Mouse (Mus musculus) adrenal gland, postnatal 25 days (tissue): ENCODE results near the gene Cgref1. TPM values are rescaled to one million over a fixed set of nuclear protein-coding genes. Genes with fewer than 3 reads are reported as not detected.

ENCODE experiments used
- DNase-seq: peaks from one replicate; pipeline ENCODE4 v3.0.0; 2021; ENCODE audit warnings: mixed read lengths
- total RNA-seq: library from RNA; stranded (reverse); gene quantifications from 2 replicates; pipeline ENCODE4 v1.2.3, GENCODE M21; 2021

Gene Cgref1
- total RNA-seq, 1 experiment from 2014 or later: 1.0 TPM

GRCm38 (mm10) chr5:30949654-30950326 lies 4.4 kb upstream of the Cgref1 start:
- peak; percentile 94 for DNase-seq

DNA sequence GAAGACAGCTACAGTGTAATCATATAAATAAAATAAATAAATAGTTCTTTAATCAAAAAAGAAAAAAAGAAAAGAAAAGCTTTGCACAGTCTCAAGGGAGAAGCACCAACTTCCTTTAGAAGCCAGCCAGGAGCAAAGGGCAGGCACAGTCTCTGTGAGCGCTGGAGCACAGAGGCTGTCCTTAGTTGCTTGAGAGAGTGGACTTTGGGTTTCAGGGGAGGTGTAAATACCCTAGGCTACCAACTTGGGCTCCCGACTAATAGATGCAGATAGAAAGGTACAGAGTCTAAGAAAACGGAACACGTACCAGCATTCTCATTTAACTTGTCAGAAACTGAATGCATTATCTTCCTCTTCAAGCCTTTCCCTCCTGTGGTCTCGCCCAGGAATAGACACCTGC lies 3.2 kb upstream of the Cgref1 start:
- DNase-seq: no peak

GRCm38 (mm10) chr5:30944344-30944743 lies 1.0 kb downstream of the Cgref1 start:
- no peak for DNase-seq

GRCm38 (mm10) chr5:30943004-30943403 lies 2.4 kb downstream of the Cgref1 start:
- no peak for DNase-seq

DNA sequence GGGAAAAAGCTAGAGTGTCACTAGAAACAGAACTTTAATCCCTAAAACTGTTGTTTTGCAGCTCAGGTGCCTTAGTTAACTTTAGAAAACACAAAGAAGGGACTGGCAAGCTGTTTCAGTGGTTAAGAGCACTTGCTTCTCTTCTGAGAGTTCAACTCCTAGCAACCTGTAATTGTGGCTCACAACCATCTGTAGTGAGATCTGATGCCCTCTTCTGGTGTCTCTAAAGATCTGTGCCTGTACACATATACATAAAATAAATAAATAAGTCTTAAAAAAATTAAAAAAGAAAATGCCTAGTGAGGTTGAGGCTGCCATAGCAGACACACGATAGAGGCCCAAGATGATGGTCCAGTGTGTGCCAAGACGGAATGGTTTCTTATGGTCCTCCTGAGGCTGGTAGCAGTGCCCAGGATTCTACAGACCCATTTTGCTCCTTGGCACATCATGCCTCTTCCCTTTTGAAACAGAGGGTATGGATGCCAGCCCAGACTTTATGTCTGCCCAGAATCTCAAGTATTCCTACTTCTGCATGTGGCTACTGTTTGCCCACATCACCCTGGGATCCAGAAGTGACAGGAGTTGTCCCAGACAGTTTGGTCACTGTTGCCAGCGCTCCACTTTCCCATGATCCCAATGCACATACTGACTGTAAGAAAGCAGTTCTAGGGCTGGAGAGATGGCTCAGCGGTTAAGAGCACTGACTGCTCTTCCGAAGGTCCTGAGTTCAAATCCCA lies 10.5 kb downstream of the Cgref1 start:
- DNase-seq: no peak

DNA sequence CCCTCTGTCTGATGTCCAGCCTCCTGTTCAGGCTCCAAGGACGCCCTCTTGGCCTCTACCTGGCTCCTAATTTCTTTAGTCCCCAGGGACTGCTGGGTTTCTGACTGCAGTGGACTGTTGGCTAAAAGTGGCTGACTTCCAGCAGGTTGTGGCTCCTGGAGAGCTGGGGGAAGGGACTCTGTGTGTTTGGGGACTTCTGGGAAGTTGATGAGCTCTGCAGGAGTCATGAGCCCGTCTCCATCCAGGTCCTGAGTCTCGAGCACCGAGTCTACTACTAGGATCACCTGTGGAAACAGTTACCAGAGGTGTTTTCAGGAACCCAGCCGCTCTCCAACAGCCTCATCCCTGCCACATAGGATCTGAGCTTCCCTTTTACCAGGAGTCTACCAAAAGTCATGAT lies 11.7 kb downstream of the Cgref1 start:
- no peak for DNase-seq

DNA sequence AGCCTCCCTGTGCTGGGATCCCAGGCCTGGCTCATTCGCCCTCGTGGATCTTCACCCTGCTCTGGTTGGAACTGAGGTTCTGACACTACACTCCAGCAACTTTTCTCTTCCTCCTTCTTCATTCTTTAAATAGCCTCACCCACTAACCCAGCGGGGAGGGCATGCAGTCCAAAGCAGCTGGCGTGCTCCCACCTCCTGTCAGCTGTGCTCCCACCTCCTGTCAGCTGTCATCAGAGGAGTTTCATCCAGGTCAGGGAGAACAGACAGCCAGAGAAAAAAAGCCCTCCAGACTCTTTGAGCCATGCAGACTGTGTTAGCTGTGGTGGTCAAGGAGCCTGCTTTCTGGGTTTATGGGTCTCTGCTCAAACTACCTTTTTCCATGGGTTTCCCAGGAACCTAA lies 14.0 kb downstream of the Cgref1 start:
- no peak for DNase-seq

- no peak for DNase-seq
Measured at GRCm38 (mm10) chr5:30930846-30931245, 14.5 kb downstream of the Cgref1 start.

DNA sequence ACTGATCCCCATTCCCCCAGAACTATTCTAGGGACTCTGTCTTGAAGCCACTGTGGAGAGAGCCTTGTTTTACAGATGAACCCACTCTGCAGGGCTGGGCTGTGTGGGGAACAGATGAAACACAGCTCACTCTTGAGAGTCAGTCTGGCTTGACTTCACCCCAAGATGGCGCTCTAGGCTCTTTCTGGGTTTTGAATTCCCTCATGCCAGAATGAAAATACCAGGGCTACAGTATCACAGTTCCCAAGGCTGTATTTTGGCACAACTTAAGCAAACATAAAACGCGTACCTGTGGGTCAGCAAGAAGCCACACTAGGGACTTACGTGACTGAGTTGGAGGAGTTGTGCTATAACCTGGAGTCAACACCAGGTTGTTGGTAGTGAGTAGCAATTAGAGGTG lies 15.3 kb downstream of the Cgref1 start:
- DNase-seq: peak; percentile 73

DNA sequence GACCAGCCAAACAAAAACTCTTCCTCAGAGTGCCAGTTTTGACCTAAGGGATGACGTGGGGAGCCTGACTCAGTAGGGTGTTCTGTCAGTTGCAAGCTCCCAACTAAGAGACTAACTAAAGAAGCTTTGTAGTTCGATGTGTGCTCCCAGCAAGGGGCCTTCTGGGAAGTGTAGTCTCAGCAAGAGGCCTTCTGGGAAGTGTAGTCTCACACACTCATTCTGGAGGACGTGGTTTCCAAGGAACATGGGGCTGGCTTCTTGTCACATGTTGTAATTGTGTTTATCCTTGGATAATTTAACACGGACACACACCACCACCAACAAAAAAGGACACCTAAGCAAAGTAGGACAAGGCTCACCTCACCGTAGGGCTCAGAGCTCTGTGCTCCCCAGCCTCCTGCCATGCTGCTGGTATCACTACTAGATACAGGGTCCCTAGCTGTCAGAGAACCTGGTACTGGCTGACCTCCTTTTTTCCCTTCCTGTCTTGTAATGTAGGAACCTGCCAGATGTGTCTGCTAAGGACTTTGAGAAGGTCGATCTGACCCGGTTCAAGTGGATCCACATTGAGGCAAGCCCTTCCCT lies 17.4 kb downstream of the Cgref1 start:
- no peak for DNase-seq

DNA sequence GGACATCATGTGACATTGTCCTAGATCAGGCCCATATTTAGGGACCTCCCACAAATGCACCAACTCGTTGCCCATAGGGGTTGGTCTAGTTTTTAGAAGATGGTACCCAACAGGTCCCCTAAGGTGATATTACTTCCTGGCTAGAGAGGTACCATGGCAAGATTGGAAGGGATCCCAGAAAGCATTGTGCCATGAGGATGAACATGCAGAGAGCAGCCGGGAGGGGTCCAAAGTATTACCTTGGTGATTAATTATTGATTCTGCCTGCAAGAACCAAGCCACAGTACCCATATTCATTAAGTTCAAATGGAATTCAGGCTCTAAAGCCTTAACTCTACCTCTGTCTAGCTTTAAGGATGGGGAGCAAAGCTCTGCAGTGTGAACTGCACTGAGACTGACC lies 19.3 kb downstream of the Cgref1 start:
- DNase-seq: no peak

DNA sequence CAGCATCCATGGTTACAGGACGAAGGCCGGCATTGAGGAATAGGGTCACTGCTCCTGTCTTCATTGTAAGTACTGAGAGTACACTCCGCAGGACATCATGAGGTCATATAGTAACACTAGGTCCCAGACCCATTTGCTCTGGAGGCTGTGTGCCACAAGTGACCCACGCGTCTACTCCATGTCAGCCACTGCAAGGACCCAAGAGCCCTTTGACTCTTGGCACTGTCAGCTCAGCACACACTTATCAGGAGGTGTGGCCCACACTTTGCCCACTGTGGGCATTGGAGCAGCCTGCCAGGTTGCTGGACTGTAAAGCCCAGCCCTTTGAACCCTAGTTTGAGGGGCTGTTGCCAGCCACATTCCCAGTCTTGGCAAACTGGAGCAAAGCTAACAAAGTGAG lies 20.2 kb downstream of the Cgref1 start:
- no peak for DNase-seq

DNA sequence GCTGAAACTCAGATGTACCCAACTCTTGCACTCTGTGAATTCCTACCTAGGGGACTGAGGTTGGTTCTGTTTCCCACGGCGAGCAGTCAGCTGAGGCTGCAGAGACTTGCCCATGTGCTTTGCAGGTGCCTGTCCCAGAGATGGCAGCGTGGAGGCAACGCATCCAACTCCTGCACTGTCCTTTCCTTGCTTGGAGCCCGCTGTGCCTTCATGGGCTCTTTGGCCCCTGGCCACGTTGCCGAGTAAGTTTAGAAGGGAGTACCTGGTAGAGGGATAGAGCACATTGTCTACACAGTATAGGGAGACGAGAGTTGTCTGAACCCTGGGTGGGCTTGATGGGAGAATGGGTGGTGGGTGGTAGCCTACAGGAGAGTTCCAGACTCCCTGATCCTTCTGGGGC lies 20.8 kb downstream of the Cgref1 start:
- no peak for DNase-seq

DNA sequence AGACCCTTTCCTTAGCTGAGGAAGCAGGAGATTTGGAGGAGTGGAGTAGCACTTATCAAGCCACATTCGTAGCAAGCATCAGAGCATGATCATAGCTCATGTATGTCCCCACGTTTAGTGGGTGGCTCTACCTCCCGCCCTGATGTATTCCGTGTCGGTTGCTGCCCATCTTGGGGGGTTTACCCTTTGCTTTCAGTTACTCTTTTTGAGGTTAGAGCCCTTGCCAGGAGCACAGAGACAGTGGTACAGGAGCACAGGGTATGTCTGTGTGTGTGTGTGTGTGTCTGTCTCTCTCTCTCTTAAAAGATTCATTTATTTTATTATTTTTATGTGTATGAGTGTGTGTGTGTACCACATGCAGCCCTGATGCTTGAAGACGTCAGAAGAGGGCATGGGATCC lies 22.3 kb downstream of the Cgref1 start:
- DNase-seq: no peak

DNA sequence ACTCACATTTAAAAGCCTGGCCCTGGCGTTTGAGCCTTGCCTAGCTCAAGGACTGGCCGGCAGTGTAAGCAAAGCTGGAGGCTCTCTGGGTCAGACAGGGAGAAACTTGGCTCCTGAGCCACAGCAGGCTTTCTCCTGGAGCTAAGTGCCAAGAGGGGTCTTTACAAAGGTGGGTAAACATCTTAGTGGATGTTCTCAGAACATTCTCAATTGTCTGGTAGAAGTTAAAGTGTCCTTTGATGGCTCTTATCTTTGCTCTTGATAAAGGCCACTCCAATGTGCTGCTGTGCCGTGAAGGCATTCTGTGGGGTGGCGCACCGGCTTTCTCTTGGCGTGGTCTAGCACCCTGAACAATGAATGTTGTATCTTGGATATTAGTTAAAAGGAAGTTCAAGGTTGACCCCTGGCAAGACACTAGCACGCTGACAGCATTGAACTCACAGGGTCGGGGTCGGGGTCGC lies 22.8 kb downstream of the Cgref1 start:
- DNase-seq: no peak

DNA sequence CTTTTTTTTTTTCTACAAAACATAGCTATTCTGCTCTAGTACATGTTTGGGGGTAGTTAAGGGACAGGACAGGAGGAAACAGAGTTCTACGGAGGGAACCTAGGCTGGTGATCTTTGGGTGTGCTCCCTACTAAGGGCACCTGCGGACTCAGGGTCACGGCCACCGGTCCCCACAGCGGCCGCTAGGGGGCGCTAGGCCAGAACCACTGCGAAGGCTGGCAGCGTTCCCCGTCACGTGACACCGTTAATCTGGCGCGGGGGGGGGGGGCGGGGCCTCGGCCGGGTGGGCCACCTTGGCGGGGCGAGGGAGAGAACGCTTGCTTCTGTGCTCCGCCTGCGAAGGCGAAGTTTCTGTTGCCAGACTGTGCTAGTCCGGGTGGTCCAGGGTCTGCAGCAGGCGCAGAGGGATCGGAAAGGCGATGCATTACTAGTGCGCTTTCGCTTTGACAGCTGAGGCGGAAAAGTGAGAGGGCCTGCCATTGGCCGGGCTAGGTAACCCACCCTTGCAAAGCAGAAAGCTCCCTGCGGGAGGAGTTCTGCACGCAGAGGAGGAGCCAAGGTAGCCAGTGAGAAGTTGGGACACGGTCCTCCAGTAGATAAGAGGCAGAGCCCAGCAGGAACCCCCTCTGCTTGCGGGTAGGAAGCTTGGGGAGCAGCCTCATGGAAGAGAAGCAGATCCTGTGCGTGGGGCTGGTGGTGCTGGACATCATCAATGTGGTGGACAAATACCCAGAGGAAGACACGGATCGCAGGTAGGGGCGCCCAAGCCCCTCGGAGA lies 23.9 kb downstream of the Cgref1 start, which contains the start of gene Khk:
Gene Khk, plus strand, starts transcription at position 176 of the 778 bp plus-strand sequence.
- peak; percentile 94 for DNase-seq

DNA sequence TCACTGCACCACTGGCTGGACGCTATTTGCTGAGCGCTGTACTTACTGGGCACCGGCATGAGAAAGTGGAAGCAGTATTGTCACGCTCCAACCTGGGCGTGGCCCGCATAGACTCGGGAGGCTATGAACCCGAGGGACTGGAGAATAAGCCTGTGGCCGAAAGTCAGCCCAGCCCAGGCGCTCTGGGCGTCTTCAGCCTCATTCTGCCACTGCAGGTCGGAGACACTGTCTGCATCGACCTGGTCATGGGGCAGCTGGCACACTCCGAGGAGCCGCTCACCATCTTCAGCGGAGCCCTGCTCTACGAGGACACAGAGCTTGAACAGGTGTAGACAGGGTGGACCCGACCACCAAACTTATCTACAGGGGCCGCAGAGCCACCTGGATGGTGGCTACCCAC lies 24.8 kb downstream of the Cgref1 start:
- DNase-seq: no peak

DNA sequence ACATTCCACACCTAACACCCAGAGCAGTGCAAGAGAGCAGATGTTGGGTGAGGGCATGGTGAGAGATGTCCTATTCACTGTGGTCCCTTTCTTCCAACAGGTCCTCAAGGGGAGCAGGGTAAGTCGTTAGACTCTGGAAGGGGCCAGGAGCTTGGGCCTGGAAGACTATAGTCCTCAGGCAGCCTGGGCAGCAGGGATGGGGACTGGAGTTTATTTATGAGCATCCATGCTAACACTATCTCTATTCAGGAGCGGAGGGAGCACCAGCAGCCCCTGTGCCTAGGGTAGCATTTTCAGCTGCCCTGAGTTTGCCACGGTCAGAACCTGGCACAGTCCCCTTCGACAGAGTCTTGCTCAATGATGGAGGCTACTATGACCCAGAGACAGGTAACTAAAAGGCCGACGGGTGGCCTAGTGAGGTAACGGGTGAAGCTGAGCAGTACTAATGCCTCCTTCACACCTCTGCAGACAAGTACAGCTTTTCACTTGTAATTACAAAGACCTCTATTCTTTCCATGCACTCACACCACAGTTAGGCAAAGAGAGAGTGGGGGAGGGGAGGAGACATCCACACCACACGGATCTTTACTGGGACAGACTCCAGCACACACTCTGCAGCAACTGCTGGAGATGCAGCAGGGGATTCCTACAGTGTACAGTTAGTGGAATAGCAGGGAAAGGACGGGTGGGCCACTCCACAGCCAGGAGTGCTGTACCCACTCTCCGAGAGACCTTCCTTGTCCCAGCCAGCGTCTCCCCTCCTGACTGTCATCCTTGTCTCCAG lies 25.4 kb downstream of the Cgref1 start:
- DNase-seq: no peak

GRCm38 (mm10) chr5:30918691-30919090 lies 26.7 kb downstream of the Cgref1 start:
- DNase-seq: no peak

DNA sequence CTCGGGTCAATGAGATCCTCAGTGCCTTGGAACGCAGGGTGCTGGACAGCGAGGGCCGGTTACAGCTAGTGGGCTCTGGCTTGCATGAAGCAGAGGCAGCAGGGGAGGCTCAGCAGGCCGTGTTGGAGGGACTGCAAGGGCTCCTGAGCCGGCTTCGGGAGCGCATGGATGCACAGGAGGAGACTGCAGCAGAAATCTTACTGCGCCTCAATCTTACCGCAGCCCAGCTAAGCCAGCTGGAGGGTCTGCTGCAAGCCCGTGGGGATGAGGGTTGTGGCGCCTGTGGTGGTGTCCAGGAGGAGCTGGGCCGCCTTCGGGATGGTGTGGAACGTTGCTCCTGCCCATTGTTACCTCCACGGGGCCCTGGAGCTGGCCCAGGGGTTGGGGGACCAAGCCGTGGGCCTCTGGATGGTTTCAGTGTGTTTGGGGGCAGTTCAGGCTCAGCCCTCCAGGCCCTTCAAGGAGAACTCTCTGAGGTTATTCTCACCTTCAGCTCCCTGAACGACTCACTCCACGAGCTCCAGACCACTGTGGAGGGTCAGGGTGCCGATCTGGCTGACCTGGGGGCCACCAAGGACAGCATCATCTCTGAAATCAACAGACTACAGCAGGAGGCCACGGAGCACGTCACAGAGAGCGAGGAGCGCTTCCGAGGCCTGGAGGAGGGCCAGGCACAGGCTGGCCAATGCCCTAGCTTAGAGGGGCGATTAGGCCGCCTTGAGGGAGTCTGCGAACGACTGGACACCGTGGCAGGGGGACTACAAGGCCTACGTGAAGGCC lies 27.3 kb downstream of the Cgref1 start:
- no peak for DNase-seq

GRCm38 (mm10) chr5:30917348-30917747 lies 28.0 kb downstream of the Cgref1 start:
- no peak for DNase-seq
